Mouse (Mus musculus) spleen, postnatal 14 days (tissue): ENCODE results near the gene Angel1.

Experiments used
- DNase-seq, 2 experiments: peaks; one replicate each; pipeline ENCODE4 v3.0.0; 2021 to 2022; ENCODE audit warnings: low spot score in 2 of 2

Angel1 gene

DNA sequence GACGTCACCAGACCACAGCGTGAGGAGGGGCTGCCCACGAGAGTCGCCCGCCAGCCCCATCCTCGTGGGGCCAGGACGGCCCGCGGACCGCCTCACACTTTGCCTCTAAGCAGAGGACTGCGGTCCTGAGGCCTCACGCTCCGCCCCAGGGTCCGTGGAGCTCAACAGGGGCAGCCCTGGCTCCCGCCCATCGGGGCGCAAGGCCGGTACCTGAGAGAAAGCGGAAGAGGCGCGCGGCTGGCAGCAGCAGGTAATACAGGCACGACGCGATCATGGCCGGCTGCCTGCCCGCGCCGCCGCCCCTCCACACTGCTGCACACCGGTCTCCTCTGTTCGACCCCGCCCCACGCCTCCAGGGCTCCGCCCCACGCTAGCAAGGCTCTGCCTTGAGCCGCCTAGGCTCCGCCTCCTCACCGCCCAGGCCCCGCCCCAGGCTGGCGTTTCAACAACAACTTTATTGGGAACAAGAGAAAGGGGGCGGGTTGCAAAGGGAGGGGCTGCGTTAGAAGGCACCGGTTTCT is at the start of gene Angel1:
TSS of gene Angel1 (minus strand) at position 341 of the 521 bp plus-strand sequence.
- peak; percentile 88 to 92 for DNase-seq

DNA sequence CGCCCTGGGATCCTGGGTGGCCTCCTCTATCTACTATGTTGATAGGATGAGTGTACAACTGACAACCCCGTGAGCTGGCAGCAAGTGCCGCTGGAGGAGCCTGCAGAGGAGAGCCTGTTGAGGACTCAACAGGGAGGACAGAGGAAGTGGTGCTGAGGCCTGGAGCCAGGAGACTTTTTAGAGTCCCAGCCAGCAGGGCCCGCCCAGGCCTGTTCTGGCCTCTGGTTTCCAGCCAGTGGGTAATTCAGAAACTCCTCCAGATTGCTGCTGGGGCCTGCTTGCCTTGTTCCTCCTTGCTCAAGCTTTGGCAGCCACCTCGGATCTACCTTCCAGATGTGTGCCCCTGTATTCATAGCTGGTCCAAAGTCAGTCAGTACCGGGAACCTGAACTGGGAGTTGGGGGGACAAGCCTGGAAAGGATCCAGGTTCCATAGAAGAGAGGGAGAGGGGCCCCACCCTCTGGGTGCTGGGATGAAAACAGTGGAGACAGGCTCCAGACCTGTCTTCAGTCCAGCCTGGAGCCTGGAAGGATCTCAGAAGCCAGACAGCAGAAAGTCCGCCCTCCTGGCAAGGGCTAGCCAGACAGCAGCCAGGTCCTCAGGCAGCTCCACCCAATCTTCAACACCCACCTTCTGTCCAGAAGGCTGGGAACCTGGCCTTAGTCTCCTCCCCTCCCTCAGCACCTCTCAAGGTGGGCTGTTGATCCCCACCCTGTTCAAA is 49.5 kb upstream of the Angel1 start:
- DNase-seq: no peak

DNA sequence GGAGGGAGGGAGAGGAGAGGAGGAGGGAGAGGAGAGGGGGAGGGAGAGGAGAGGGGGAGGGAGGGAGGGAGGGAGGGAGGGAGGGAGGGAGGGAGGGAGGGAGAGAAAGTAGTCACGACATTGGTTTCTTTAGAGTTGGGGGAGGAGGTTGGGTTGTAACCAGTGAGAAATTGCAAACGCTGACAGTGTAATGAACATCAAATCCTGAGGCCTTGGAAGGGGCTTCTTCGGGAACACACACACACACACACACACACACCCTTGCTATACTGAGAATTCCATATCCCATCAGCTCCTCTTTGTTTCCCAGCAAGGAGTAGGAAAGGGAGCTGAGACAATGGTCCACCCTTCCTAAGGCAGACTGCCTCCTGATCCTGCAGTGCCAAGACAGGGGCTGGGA is 46.3 kb upstream of the Angel1 start:
- DNase-seq: no peak

DNA sequence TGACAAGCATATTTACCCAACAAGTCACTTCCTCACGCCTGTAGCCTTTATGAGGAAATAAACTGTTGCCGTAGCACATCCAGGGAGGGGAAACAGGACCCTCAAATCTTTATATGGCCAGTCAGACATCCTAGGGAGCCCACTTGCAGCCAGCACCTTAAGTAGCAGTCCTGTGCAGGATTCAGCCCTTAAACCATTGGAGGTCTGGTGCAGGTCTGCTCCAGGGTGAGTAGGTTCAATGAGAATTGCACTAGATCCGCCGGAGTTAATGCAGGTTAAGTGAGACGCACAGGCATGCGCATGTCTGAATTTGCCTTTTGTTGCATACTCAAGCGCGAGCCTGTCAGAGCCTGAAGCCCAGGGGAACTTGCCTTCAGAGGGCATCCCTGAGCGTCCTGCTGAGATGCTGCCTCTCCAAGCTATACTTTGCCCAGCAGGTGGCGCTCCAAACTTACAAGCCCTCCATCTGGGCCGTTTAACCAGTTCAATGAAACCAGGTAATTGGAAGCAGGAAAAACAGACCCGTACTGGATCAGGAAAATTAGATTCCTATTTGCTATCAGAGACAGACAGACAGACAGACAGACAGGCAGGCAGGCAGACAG is 45.7 kb upstream of the Angel1 start:
- DNase-seq: peak; percentile 68 to 82

DNA sequence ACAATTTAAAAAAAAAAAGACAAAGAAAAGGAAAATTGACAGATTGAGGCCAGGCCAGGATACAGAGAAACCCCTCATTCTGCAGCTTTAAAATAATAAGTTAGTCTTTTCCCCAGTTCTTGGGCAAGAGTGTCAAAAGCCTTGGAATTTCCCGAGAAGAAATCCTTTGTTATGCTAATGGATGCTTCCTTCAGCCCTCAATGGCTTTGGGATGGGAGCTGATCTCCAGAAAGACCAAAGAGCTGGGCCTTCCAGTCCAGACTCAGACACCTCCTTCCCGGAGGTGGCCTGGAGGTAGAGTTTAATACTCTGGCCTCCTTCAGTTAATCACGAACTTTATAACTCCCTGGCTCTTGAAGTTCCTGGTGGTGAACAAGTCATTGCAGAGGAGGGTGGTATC is 44.7 kb upstream of the Angel1 start:
- DNase-seq: no peak

DNA sequence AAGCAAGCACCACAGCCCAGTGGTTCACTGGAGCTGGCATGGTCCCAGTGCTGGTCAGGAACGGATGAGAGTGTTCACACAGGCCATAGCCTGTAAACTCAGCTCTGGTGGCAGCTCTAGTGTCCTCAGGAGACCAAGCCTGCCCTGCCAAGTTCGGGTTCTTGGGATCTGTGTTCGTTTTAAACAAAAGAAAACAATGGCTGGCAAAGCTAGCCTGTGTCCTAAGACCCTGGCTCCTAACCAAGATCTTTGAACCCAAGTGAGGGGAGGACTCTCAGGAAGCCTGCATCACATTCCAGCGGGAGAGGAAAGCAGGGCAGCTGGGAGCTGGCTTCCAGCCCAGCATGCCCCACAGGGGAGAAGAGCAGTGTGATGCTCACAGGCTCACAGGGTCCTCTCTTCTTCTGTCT is 44.0 kb upstream of the Angel1 start:
- DNase-seq: no peak

DNA sequence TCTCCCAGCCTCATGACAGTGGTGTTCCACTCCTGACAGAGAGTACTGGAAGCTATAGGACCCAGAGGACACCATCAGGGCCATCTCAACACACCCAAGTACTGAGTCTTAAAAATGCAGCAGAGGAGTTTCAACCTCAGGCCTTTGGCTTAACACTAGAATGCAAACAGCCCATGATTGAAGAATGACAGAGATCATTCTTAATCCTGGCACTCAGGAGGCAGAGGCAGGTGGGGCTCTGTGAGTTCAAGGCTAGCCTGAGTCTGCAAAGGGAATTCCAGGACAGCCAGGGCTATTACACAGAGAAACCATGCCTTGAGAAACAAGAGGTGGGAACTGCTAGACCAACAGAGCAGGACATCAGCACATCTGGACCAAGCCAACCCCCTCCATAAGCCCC is 43.6 kb upstream of the Angel1 start:
- no peak for DNase-seq

DNA sequence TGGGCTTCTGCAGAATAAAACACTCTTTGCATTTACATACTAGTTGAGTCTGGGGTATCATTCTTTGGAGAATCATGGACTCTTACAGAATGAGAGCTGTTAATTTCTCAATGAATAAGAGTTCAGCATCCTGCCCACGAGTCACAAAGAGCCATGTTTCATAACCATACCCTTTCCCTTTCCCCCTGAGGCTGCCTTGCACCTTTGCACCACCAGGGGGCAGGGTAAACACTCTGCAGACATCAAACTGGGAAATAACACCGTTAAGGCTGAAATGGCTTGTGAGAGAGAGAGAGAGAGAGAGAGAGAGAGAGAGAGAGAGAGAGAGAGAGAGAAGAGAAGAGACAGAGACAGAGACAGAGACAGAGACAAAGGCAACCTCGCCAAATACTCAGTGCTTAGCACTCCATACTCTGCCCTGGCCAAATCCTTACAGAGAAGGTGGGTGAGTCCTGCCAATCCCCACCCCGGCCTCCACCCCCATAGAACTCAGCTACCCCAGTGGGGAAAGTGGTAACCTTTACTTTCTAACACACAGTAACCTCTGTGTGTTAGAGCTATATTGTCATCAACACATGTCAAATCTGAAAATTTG is 42.8 kb upstream of the Angel1 start:
- peak; percentile 50 to 72 for DNase-seq

DNA sequence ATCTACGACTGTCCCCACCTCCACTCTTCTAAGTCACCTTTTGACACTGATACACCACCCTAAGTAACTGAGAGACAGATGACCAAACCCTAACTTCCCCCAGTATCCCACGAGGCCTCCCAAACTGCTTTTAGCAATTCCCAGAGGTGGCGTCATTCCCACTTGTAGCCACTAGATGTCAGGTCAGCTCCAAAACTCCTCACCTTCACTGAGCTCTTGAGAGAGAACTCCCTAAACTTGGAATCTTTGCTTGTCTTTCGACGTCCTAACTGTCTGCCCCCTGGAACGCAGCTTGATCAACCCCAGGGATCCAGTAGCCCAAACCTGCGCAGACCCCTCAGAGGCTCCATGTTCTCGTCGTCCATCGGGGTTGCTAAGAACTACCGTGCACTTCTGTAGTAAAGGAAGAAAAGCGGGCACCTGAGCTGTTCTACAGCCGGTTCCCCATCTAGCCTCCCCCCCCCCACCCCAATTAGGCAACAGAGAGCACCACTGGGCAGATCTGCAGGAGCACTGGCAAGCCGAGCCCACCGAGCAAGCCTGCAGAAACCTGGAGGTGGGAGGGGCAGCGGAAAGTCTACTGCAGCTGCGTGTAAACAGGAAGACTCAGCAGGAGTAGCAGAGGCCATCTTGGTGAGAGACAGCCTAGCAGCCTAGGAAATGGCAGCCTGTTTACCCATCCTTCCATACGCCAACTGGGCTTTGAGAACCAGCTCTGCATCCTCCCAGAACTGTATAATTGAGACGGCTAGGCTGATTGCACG is 41.8 kb upstream of the Angel1 start:
- DNase-seq: peak in 1 of 2 experiments; percentile 26

DNA sequence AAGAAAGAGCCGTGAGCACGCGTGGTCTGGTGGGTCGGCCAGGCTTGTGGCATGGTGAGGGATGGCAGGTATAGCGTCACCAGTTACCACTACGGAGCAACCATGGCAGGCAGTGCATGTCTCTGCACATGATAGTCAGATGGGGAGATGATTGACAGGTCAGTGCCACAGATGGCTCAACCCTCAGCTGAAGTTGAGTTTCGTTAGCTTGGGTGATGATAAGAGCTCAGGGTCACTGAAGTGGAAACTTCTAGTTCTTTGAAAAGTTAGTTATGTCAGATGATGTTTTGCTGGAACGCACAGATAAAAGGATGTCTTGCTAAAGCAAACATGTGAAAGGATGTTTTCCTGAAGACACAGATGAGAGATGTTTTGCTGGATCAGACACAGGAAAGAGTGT is 40.2 kb upstream of the Angel1 start:
- no peak for DNase-seq

DNA sequence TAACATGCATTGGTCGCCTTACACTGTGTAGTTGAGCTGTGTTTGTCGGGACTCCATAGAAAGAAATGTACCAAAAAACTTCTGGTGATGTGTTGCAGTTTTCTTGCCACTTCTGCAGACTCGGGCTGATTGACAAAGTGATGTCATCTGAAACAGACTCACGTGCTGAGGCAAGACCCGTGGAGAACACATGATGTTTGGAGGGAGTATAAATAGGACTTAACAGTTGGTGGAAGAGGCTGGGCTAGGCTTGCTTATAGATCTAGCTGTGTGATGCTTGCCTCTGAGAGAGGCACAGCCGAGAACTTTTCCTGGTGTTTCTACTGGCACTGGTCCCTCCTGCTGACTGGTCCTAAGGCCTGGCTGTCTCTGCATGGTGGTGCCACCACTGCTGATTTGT is 37.8 kb upstream of the Angel1 start:
- DNase-seq: no peak

DNA sequence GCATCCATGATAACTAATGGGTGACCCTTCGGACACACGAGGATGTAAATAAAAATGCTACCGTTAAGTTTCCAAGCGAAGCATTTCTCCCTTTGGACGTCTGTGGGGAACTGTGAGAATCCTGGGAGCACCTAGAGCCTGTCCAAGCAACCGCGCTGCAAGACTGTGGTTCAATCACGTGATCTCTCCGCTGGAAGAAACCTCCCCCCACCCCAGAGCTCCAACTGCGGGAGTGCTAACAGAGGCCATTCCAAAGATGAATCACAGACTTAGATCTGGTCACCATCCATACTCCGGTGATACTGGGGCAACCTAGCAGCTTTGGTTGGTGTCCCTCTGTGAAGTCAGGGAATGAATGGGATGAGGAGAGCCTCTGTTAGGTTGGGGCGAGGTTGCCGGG is 34.8 kb upstream of the Angel1 start:
- DNase-seq: no peak

DNA sequence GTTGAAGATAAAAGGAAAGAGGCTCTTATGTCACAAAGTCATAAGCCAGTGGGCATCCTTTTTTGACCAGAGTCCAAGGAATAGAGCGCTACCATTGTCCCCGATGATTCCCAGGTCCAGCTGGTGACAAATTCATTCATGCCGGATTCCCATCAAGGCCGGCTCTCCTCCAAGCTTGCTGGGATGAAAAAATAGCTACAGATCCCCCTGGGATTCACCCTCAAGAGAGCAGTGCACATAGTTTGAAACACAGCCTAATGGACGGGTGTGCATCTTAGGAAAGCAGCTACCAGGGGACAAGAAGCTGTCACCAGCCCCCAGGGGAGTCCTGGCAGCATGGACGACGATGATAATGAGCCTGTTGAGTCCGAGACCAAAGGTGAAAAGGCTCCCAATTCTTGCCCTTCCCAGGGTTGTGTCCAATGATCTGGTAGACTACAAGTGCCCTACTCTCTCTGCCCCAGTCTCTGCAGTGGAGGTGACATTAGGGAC is 8.1 kb upstream of the Angel1 start, which contains the start of gene Lrrc74a:
TSS of gene Lrrc74a (plus strand) at position 51 of the 492 bp plus-strand sequence.
- DNase-seq: no peak

DNA sequence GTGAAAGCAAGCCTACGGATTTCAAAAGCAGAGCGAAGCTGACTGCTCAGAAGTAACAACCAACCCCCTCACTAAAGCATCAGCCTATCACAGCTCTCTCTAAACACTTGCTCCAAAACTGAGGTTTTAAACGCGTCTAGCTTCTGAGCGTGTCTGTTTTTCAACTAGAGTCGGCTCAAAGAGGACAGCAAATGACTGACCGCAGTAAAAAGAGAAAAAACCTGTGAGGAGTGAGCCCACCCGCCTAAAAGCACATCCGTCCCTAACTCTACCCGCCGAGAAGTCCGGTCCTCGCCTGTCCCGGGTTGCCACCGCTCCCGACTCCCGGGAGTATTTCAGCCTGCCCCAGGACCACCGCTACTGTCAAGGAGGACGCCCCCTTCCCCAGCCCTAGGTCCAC is 554 bp downstream of the Angel1 start:
- no peak for DNase-seq

DNA sequence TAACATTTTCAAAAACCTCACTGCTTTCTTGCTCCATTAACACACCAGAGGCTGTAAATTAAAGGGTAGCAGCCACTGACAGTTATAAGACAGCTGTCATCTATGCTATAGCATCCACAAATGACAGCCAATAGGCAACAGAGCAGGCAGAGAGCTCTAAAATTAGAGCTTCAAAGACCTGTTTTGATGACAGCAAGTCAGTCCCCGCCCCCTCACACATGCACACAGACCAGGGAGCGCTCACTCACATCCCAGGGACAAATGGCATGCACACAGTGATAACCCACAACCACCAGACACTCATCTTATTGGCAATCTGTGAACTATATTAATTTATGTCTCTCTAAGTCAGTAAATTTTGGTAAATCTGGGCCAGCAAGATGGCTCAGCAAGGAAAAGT is 2.0 kb downstream of the Angel1 start:
- no peak for DNase-seq

DNA sequence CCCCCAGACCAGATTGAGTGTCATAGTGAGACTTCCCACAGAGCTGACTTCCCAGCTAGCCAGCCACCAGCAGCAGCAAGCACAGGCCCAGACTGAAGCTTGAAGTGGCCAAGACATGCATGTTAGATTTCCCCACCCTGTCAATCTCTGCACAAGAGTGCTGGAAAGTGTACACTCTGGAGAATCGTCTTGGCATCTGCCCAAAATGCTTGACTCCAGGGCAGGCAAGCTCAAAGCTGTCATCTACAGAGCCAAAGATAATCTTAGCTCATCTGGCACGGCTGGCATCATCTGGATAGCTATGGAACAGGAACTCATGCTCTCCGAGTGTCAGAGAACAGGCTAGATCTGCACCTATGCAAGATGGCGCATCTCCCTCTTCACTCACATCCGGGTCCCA is 4.8 kb downstream of the Angel1 start:
- DNase-seq: no peak

DNA sequence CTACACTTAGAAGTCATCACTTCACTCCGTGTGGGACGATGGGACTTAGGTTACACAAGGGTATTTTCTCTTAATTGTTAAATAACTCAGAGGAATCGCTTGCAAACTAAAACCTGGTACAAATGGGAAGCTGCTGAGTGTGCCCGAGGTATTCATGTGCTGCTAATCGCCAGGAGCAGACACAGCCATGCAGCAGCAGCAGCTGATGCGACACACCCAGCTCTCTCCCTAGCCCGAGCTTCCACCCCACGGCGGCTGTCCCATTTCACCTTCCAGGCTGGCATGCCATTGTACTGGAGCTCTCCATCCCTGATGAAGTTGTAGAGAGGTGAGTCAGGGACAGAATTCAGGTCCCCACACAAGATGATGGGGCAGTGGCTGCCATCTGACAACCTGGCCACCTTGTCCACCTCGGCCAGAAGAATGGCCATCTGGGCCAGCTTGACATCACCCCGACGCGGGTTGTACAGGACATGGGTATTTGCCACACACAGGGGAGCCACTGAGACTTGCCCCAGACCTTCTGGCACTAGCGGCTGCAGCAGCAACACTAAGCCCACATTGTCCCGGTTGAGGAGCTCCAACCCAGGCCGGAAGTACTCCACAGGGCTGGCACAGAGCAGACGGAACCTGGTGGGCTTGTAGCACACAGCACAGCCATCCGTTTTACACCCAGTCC is 6.2 kb downstream of the Angel1 start:
- no peak for DNase-seq

DNA sequence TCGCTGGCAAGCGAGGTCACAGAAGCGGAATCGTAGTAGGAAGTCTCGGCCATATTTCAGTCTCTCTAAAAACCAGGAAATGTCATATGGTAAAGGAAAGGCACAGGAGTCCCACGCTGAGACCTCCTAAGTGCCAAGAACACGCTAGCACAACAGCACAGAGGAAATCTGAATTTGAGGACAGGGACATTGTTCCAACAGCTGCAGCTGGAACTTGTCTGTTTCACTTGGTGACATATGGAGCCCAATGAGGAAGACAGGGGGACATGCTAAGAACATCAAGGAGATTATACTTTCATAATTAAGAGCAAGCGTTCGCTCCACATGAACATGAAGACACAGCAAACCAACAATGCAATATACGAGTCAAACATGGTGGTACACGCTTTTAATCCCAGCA is 9.3 kb downstream of the Angel1 start:
- no peak for DNase-seq

DNA sequence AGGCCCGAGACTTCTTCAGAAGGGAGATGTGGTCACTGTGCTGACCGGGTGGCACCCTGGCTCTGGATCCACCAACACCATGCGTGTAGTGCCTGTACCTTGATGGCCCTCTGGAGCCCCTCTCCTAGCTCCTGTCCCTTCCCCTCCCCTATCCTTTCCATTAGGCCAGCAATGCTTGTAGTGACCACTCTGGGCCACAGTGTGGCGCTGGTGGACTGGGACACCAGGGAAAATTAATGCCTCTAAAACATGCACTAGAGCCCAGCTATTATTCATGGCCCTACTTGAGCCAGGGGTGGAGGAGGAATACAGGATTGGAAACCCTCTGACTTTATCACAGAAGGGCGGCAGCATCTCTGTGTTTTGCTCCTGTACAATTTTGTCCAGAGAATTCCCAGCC is 10.9 kb downstream of the Angel1 start:
- DNase-seq: peak in 1 of 2 experiments; percentile 44

DNA sequence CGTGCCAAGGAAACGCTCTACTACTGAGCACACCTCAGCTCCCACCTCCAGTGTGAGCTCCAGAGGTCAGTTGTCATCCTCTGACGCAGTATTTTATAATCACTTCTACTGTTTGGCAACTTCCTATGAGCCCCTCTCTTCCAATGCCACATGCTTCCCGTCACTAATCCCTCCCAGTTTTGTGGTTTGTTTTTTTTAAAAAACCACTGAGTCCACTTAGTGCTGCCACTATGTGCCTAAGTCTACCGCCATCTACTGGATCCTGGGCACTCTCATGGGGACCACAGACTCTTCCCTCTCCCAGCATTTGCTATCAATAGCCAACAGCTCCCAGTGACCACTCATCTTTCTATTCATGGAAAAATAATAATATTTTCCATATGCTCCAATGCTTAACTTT is 12.2 kb downstream of the Angel1 start:
- DNase-seq: no peak

DNA sequence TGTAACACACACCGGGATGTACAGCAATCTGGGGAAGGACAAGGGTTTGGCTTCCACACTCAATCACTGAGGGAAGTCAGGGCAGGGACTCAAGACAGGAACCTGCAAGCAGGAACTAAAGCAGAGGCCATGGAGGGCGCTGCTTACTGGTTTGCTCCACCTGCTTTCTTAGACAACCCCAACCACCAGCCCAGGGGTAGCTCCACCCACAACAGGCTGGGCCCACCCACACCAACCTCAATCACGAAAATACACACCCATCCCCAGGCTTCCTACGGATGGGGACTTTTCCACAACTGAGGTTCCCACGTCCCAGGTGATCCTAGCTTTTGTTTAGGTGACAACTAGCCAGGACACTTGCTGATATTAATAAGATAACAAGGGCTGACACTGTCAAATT is 20.4 kb downstream of the Angel1 start:
- no peak for DNase-seq
